ENCODE assay signal across 17 mouse cellular contexts in genomic region chr10:121318397-121318950, GRCm38 (mm10). TPM values are rescaled to one million over a fixed set of nuclear protein-coding genes. Genes with fewer than 3 reads are reported as not detected.
DNase-seq lines count a peak whose midpoint lies in the region; ATAC-seq and TF ChIP-seq lines count a peak whose summit lies in the region.
"Had no signal": no experiment of that assay in that cellular context is flagged by ENCODE, and none has a peak within 500 bp of the region (broad histone marks: within the 10 kb centered on the region; RNA-seq: fewer than 3 reads in every experiment).

No protein-coding gene starts in this region.

- no peak overlapping the region for H3K4me2 ChIP-seq in lung, postnatal 0 days (replicated peaks; ENCODE audit: low read depth, low read length)
- no peak overlapping the region for H3K4me2 ChIP-seq in neural tube, embryonic 15.5 days
- H3K4me2 ChIP-seq: embryonic facial prominence, embryonic 15.5 days; forebrain, embryonic 15.5 days; heart, embryonic 11.5 days; heart, embryonic 15.5 days; hindbrain, embryonic 13.5 days had no signal

- no peak overlapping the region for H3K9ac ChIP-seq in lung, postnatal 0 days (replicated peaks; ENCODE audit: low read depth)
- H3K9ac ChIP-seq in neural tube, embryonic 15.5 days (replicated peaks), result no peak overlapping the region
- H3K9ac ChIP-seq: embryonic facial prominence, embryonic 15.5 days; forebrain, embryonic 15.5 days; heart, embryonic 15.5 days; hindbrain, embryonic 13.5 days had no signal

- peak overlapping the region; percentile 48 for H3K27ac ChIP-seq in lung, postnatal 0 days (ENCODE audit: low read length)
- no peak overlapping the region for H3K27ac ChIP-seq in neural tube, embryonic 15.5 days (replicated peaks)
- H3K27ac ChIP-seq: embryonic facial prominence, embryonic 15.5 days; forebrain, embryonic 15.5 days; heart, embryonic 15.5 days; hindbrain, embryonic 13.5 days; hindbrain, postnatal 0 days had no signal

- 61% methylated on average over 7 of the region's 7 CpGs for WGBS in lung, postnatal 0 days
- 80% methylated on average over 7 of the region's 7 CpGs for WGBS in neural tube, embryonic 15.5 days

- no peak overlapping the region for H3K4me3 ChIP-seq in lung, postnatal 0 days (ENCODE audit: low read depth, low read length)
- no peak overlapping the region for H3K4me3 ChIP-seq in neural tube, embryonic 15.5 days (replicated peaks)
- H3K4me3 ChIP-seq: embryonic facial prominence, embryonic 15.5 days; forebrain, embryonic 15.5 days; heart, embryonic 15.5 days; hindbrain, embryonic 13.5 days had no signal

- no peaks in the 10 kb centered on the region for H3K27me3 ChIP-seq in lung, postnatal 0 days (replicated peaks; ENCODE audit: insufficient read depth, low read length)
- H3K27me3 ChIP-seq in neural tube, embryonic 15.5 days (replicated peaks), result no peaks in the 10 kb centered on the region; the same call in 1 of the 2 replicates
- H3K27me3 ChIP-seq: embryonic facial prominence, embryonic 15.5 days; forebrain, embryonic 15.5 days; hindbrain, embryonic 13.5 days had no signal

- no peaks in the 10 kb centered on the region; the same call in 1 of the 2 replicates for H3K4me1 ChIP-seq in lung, postnatal 0 days (ENCODE audit: insufficient read depth, low read depth, low read length)
- H3K4me1 ChIP-seq in neural tube, embryonic 15.5 days, result peaks cover 15% of the 10 kb centered on the region

- no peaks in the 10 kb centered on the region for H3K36me3 ChIP-seq in lung, postnatal 0 days (ENCODE audit: insufficient read depth, low read length)
- H3K36me3 ChIP-seq in neural tube, embryonic 15.5 days, result no peaks in the 10 kb centered on the region
- H3K36me3 ChIP-seq: embryonic facial prominence, embryonic 15.5 days; forebrain, embryonic 15.5 days; heart, embryonic 15.5 days; hindbrain, embryonic 13.5 days had no signal

- peak; percentile 97 for ATAC-seq in lung, postnatal 0 days
- ATAC-seq in neural tube, embryonic 15.5 days (ENCODE audit: low FRiP score), result no peak
- ATAC-seq: forebrain, embryonic 15.5 days; hindbrain, postnatal 0 days had no signal

- H3K9me3 ChIP-seq in lung, postnatal 0 days (ENCODE audit: low read length), result no peaks in the 10 kb centered on the region
- H3K9me3 ChIP-seq in neural tube, embryonic 15.5 days (replicated peaks), result no peaks in the 10 kb centered on the region
- H3K9me3 ChIP-seq: embryonic facial prominence, embryonic 15.5 days; forebrain, embryonic 15.5 days; heart, embryonic 15.5 days; hindbrain, embryonic 13.5 days had no signal

- TF ChIP-seq CTCF in lung, postnatal 0 days (IDR thresholded peaks at IDR 0.05), result no peak

- peak; percentile 37 for DNase-seq in testis, postnatal 14 days (ENCODE audit: low spot score)
- DNase-seq in testis, postnatal 10 days (ENCODE audit: low spot score), result no peak
- peak; percentile 91 for DNase-seq in lung, postnatal 0 days (ENCODE audit: low spot score)
- peak; percentile 80 for DNase-seq in lung, postnatal 36 days
- DNase-seq in left cerebral cortex, adult 18-20 months (ENCODE audit: low spot score in 2 of 2), result no peak
- DNase-seq: adrenal gland, postnatal 25 days; cerebellum, adult 2 months; cerebellum, postnatal 10 days; gastrocnemius, postnatal 36 days; heart, postnatal 14 days had no signal

- peak; percentile 81 for TF ChIP-seq EP300 in lung, postnatal 0 days (IDR thresholded peaks at IDR 0.05)

RNA-seq across cellular contexts. Expression of gene Tbc1d30, which starts 32.6 kb away (rescaled TPM):
- polyA plus RNA-seq in lung, postnatal 0 days (2015; fragmentation: Nextera tagmentation; extraction: Ambion mirVana), result 4.2 and 4.4 TPM in 2 replicates
- polyA plus RNA-seq in neural tube, embryonic 15.5 days (2015; fragmentation: Nextera tagmentation; extraction: Ambion mirVana), result 16.2 and 18.2 TPM in 2 replicates
- total RNA-seq in left cerebral cortex, adult 18-20 months (2021), result 10 to 100 TPM; 80.3 to 95.1 TPM

RNA-seq across cellular contexts. Expression of gene Gns, which starts 46.4 kb away (rescaled TPM):
- 40.8 and 41.4 TPM in 2 replicates for polyA plus RNA-seq in lung, postnatal 0 days (2015; fragmentation: Nextera tagmentation; extraction: Ambion mirVana)
- polyA plus RNA-seq in neural tube, embryonic 15.5 days (2015; fragmentation: Nextera tagmentation; extraction: Ambion mirVana), result 39.8 and 41.5 TPM in 2 replicates
- 10 to 100 TPM; 86.7 to 87.1 TPM for total RNA-seq in left cerebral cortex, adult 18-20 months (2021)

Comparison
In these comparisons a context has a peak if more than half of its experiments do, and no peak if none do; other contexts are left out.
1. DNase-seq: peak in testis, postnatal 14 days (single experiment), lung, postnatal 0 days (single experiment) and lung, postnatal 36 days (single experiment); none in testis, postnatal 10 days (single experiment) and left cerebral cortex, adult 18-20 months (0 of 2).